Mouse (Mus musculus) brain, embryonic 14.5 days (tissue): ENCODE data around the gene Hecw2.

Experiments used
- CTCF ChIP-seq: fragments of 200-500 bp; IDR thresholded peaks from 2 replicates; pipeline ENCODE4 v1.5.1; 2012; ENCODE audit warnings: inconsistent platforms, mild to moderate bottlenecking, moderate library complexity, borderline replicate concordance; ENCODE audit not compliant: insufficient read depth, insufficient read length; ENCODE audit errors: extremely low read depth
- POLR2A ChIP-seq: fragments of 200-500 bp; IDR thresholded peaks from 2 replicates; pipeline ENCODE4 v1.6.1; 2012; ENCODE audit warnings: mild to moderate bottlenecking, inconsistent platforms, borderline replicate concordance; ENCODE audit not compliant: poor library complexity, insufficient read depth, insufficient read length, severe bottlenecking; ENCODE audit errors: extremely low read depth

DNA sequence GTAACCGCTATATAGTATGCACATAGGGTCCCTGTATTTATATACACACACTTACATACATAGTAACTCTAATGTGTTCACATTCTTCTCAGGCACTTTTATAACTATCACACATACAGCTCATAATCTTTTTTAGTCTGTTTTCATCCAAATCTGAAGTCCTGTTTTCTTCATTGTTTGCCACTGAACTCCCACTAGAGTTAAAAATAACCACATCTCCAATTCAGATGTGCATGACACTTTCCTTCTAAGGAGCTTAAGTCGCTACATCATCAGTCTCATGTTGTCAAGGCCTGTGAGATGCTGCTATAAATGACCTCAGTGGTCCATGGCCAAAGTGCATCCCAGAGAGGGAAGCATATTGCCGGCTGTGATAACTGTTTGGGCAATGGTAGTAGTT lies 88.2 kb downstream of the Hecw2 start:
- TF ChIP-seq CTCF (no peak), POLR2A (no peak)
